Mouse (Mus musculus): ENCODE results near the gene Cdh8. TPM values are rescaled to one million over a fixed set of nuclear protein-coding genes. Genes with fewer than 3 reads are reported as not detected.

Gene Cdh8
- not detected in 4 replicates for total RNA-seq (2023)

DNA sequence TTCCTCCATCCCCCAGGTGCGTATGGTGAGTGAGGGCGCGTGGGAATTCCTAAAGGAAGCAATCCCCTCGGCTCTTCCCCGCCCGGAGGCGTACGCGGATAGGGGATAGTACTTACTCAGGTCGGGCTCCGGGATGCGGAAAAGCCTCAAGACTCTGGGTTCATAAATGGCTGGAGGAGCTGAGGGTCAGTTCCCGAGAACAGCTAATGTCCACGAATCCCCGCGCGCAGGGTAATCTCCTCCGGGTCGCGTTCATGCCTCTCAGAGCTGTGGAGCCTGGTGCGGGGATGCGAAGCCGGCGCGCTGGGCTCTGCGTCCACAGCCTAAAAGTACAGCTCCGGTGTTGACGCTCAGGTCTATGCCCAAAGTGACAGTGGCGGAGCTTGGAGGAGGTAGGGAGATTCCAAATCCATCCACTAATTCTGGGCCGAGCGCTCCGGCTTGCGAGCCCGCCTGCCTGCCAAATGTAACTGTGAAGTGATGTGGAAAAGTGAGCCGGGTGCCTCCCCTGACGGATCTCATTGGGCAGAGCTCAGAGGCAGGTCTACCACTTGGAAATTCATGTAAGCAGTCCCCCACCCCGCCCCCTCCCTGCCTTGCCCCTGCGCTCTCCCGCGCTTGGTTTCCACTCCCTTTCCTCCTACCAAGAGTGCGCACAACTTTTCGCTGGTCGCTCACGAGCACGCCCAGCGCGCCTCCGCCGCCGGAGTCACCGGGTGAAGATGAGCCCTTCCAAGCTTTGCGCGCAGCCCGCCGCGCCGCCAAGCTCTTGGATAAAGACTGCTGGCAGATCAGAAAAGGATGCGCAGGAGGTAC, at the start of gene Cdh8:
Cdh8 (minus strand) TSS at position 506 of the 816 bp plus-strand sequence.

All from B cell, adult 62 days (primary cell).